18 mouse cellular contexts compared by ENCODE assay signal in the genomic region with DNA sequence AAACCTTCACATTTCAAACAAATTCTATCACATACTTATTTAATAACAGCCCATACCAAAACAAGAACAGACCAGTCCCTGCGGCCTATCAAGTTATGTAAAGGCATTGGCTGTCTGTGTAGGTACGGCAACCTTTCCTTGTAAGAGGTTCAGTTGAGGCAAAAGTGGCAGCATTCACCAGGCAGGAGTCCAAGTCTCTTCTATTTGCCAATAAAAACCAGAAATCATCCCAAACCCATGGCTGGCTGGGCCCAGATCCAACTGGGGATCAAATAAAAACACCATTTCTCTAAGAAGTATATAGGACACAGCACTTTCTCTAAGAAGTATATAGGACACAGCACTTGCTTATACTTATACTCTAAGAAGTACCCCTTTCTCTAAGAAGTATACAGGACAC.
DNase-seq lines count a peak whose midpoint lies in the region; ATAC-seq and TF ChIP-seq lines count a peak whose summit lies in the region.
"Had no signal": no experiment of that assay in that cellular context is flagged by ENCODE, and none has a peak within 500 bp of the region (broad histone marks: within the 10 kb centered on the region; RNA-seq: fewer than 3 reads in every experiment).

No protein-coding gene starts in this region.

- intact Hi-C loops in gastrocnemius, adult 2 months (cut with DNase I) = no loop called here

- 91% methylated on average over 2 of the region's 2 CpGs for WGBS in intestine, postnatal 0 days

- no peak overlapping the region for H3K9ac ChIP-seq in intestine, postnatal 0 days (ENCODE audit: low read depth, low read length)
- H3K9ac ChIP-seq: forebrain, embryonic 13.5 days; hindbrain, embryonic 12.5 days; liver, embryonic 14.5 days had no signal

- no peaks in the 10 kb centered on the region for H3K36me3 ChIP-seq in intestine, postnatal 0 days (ENCODE audit: control insufficient read depth, insufficient read depth)
- H3K36me3 ChIP-seq: hindbrain, embryonic 12.5 days; midbrain, embryonic 10.5 days had no signal

- no peaks in the 10 kb centered on the region for H3K4me1 ChIP-seq in intestine, postnatal 0 days (replicated peaks; ENCODE audit: control insufficient read depth, insufficient read depth, low read length)

- H3K9me3 ChIP-seq in intestine, postnatal 0 days (ENCODE audit: control insufficient read depth) = no peaks in the 10 kb centered on the region
- H3K9me3 ChIP-seq: forebrain, embryonic 13.5 days; hindbrain, embryonic 12.5 days; midbrain, embryonic 10.5 days had no signal

- H3K27ac ChIP-seq in gastrocnemius, adult 2 months = peak overlapping the region; percentile 71
- H3K27ac ChIP-seq in intestine, postnatal 0 days (ENCODE audit: low read depth, low read length) = no peak overlapping the region
- H3K27ac ChIP-seq: forebrain, embryonic 13.5 days; hindbrain, embryonic 12.5 days; liver, embryonic 14.5 days; macrophage had no signal

- TF ChIP-seq CTCF in gastrocnemius, adult 2 months (IDR thresholded peaks at IDR 0.05) = no peak
- no peak for TF ChIP-seq CTCF in intestine, postnatal 0 days (IDR thresholded peaks at IDR 0.05; ENCODE audit: low read depth)

- peak; percentile 18 for DNase-seq in adrenal gland, adult 2 months
- no peak for DNase-seq in adrenal gland, postnatal 4 days (ENCODE audit: low spot score in 2 of 2)
- no peak for DNase-seq in gastrocnemius, adult 2 months
- DNase-seq in gastrocnemius, postnatal 4 days (ENCODE audit: low spot score in 2 of 2) = no peak
- peak; percentile 63 for DNase-seq in brain, adult 2 months (ENCODE audit: low read depth, low spot score)
- DNase-seq in cerebellum, postnatal 25 days = peak; percentile 48 to 54
- no peak for DNase-seq in kidney, postnatal 36 days
- DNase-seq: gastrocnemius, postnatal 14 days; kidney, adult 2 months; kidney, postnatal 14 days had no signal

- ATAC-seq in intestine, postnatal 0 days = no peak
- ATAC-seq: activated CD4-positive, CD25-positive, alpha-beta regulatory T cell, adult 4 months; forebrain, embryonic 13.5 days had no signal

- no peaks in the 10 kb centered on the region for H3K27me3 ChIP-seq in intestine, postnatal 0 days (replicated peaks; ENCODE audit: control insufficient read depth, insufficient read depth, low read length)
- H3K27me3 ChIP-seq: forebrain, embryonic 13.5 days; hindbrain, embryonic 12.5 days had no signal

- H3K4me3 ChIP-seq in gastrocnemius, adult 2 months = no peak overlapping the region
- H3K4me3 ChIP-seq in intestine, postnatal 0 days (ENCODE audit: low read depth, low read length) = no peak overlapping the region
- H3K4me3 ChIP-seq: erythroblast, embryonic 14.5 days; forebrain, embryonic 13.5 days; hindbrain, embryonic 12.5 days; midbrain, embryonic 10.5 days had no signal

- no peak overlapping the region for H3K4me2 ChIP-seq in intestine, postnatal 0 days (replicated peaks; ENCODE audit: low read depth)
- H3K4me2 ChIP-seq: forebrain, embryonic 13.5 days; hindbrain, embryonic 12.5 days had no signal

Comparison
In these comparisons a context has a peak if more than half of its experiments do, and no peak if none do; other contexts are left out.
1. DNase-seq: peak in adrenal gland, adult 2 months (single experiment), brain, adult 2 months (single experiment) and cerebellum, postnatal 25 days (2 of 2); none in adrenal gland, postnatal 4 days (0 of 2), gastrocnemius, adult 2 months (single experiment), gastrocnemius, postnatal 4 days (0 of 2) and kidney, postnatal 36 days (0 of 2).